Mouse (Mus musculus) megakaryocyte, adult 5-6 weeks (primary cell): ENCODE results near the gene Syt9. TPM values are rescaled to one million over a fixed set of nuclear protein-coding genes. Genes with fewer than 3 reads are reported as not detected.
A peak's percentile ranks its signal among the peaks of the same experiment; 100 is the strongest.

Experiments used
- ATAC-seq: 2 replicates; pipeline ENCODE4 v1.8.0; 2016; ENCODE audit warnings: mild to moderate bottlenecking, inconsistent platforms; ENCODE audit not compliant: poor library complexity, severe bottlenecking
- total RNA-seq, 2 experiments: library from RNA; stranded (forward) in 1 of 2; stranded (reverse) in 1 of 2; fragments of 153-499, 151-499 nt in 1 of 2; fragments of 221-1000, 200-1000 nt in 1 of 2; gene quantifications; 2 replicates each; pipeline versions ENCODE4 v1.2.3 to v1.2.4; 2015 to 2017

Gene Syt9
- total RNA-seq, 2 experiments from 2014 or later: not detected

DNA sequence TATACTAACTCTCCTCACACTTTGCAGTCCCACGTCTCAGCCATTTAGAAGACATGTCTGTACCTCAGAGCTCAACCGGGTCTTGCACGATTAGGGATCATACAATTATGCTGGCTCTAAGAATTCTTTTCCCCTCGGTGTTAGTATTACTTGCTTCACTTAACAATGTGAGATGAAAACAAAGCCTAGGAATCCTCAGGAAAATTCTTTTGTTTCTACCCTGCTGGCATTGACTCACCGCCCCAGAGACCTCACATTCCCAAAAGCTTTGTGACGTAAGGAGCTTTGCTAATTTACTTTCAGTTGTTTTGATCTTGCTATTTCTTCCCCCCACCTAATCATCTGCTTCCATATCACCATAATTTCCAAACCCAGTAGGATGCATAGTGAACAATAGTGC is 166.0 kb downstream of the Syt9 start:
- ATAC-seq: no peak

DNA sequence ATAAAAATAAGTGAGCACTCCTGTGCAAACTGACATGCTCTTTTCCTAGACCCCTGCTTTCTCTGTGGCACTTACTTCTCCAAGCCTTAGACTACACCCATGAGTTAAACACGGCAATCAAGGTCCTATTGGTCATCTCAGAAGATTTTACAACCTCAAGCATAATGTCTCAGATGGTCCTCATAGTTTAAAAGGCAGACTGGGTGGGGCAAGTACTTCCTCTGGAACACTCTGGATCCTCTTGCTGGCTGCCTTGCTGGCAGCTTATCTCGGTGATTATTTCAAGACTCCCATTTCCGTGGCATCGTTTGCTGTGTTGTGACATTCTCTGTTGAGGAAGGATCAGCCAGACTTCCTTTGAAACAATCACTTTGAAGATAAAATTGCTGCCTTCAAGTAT is 169.5 kb downstream of the Syt9 start:
- no peak for ATAC-seq

DNA sequence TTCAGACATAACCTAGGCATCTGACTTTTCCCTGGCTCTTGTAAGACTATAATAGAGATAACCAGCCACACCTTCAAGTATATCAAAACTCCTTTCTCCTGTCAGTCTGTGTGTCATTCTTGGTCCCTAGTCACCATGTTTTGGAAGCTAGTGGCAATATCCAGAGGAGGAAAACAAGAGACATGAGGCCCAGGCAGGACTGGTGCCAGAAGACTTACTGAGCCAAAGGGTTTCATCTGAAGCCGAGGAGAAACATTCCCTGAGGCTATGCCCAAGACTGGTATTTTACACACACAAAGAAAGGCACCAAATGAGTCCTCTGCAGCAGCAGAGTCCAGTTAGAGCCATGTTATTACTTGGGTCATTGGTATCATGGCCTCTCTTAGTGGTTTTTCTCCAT is 174.5 kb downstream of the Syt9 start:
- ATAC-seq: no peak

DNA sequence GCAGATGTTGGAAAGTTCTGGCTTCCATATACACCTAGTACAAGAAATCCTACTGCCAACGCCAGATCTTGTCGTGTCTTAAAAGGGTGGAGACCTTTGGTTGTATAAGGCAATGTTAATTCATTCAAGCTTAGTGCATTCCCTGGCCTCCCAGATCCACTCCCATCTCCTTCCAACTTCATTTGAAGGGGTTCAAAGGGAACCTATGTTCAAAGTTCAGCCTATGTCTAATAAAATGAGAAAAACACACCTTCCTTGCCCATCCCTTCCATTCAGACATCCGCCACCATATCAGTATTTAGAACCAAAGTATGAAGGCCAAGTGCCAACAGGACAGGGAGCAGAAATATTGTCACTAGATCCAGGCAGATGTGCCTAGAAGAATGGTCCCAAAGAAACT is 177.3 kb downstream of the Syt9 start:
- no peak for ATAC-seq

DNA sequence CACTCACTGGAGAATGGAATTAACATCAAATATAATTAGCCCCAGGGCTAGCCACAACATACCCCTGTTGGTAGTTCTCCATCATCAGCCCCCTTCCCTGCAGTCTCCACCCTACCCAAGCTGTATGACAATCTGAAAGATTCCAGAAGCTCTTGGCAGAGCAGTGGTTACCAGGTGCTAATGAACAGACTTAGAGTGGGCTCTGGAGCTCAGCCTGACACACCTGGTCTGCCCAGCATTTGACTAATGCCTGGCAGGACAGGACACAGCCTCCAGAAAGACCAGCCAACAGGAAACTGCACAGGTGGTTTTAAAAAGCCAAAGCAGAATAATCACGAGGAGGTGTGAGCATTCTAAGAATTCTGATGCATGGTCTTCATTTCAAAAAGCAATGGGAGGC is 182.9 kb downstream of the Syt9 start:
- no peak for ATAC-seq

- no peak for ATAC-seq
Measured at GRCm38 (mm10) chr7:107555906-107556305, 185.4 kb downstream of the Syt9 start.

DNA sequence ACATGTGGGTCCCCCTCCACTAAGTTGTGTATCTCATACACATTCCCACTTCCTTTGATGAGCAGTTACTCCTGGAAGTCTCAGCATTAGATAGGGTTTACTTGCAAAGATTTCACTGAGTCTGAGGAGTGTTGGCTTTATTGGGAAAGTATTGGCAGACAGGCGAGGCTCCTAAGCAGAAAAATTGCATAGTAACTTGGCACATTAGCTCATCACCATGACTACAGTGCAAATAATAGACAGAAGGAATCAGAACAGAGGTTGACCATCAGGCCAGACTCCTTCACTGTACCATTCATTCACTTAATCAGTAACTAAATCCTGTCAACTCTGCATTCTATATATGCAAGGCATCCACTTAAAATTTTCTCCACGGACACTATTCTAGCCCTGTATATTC is 190.1 kb downstream of the Syt9 start:
- no peak for ATAC-seq

- ATAC-seq: no peak
Measured at GRCm38 (mm10) chr7:107561584-107561983, 191.1 kb downstream of the Syt9 start.

GRCm38 (mm10) chr7:107563727-107564126 is 193.2 kb downstream of the Syt9 start:
- no peak for ATAC-seq

DNA sequence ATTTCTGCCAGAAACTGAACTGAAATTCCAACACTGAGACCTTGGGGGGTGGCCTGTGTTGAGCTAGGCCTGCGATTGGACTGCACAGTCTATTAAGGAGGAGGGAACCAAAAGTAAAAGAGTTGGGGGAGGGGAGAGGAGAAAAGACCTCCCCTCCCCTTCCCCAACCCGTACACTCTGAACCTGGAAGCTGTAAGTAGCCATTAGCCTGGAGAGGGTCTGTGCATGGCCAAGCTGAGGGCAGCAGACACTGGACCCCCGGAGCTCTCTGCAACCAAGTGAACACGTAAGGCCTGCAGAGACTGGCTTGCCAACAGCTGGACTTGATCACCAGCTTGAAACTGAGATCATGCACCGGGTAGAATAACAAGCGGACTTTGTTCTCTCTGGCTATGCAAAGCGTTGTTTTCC is 196.7 kb downstream of the Syt9 start, which contains the start of gene Olfml1:
Olfml1 (plus strand) TSS at position 186 of the 411 bp plus-strand sequence.
- ATAC-seq: no peak

DNA sequence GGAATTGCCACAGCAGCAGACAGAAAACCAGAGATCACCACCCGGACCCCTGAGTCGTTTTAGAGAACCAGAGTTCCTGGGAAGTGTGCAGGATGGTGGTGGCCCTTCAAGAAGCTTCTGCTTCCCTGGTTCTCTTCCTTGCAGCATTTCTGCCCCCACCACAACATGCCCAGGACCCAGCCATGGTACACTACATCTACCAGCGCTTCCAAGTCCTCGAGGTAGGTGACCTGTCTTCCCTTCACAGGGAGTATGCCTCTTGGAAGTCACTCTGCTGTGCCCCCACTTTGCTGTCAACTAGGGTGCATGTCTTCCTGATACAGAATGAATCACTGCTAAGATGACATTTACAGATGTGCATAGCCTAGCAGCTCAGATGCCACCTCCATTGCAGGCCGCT is 197.1 kb downstream of the Syt9 start:
- no peak for ATAC-seq

DNA sequence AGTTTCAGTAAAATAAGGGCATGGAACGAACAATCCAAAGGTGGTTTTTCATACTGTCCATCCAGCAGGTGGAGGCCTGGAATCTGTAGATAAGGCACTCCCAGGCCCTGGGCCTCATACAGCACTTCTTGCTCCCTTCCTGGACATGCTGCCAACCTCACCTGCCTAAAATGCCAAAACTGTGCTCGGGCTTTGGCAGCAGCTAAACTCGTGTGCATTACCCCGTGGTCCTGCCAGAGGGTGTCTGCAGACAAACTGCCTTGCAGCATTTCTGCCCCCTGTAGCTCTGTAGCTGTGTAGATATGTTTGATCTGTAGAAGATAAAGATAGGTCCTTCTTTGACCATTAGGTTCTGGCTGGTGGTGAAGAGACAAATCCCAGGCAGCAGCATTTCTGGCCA is 198.4 kb downstream of the Syt9 start:
- ATAC-seq: no peak

DNA sequence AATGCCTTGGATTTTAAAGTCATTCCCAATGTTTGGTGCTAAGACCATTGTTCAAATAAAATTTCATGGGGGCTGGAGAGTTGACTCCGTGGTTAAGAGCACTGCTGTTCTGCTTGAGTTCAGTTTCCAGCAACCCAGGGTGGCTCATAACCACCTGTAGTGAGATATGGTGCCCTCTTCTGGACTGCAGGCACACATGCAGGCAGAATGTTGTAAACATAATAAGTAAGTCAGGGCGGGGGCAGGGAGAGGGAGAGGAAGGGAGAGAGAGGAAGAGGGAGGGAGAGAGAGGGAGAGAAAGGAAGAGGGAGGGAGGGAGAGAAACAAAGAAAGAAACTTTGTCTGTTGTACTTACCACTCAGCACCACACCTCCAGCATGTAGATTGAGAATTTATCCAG is 203.3 kb downstream of the Syt9 start:
- ATAC-seq: peak; percentile 71

- no peak for ATAC-seq
Measured at GRCm38 (mm10) chr7:107574276-107574675, 203.7 kb downstream of the Syt9 start.

DNA sequence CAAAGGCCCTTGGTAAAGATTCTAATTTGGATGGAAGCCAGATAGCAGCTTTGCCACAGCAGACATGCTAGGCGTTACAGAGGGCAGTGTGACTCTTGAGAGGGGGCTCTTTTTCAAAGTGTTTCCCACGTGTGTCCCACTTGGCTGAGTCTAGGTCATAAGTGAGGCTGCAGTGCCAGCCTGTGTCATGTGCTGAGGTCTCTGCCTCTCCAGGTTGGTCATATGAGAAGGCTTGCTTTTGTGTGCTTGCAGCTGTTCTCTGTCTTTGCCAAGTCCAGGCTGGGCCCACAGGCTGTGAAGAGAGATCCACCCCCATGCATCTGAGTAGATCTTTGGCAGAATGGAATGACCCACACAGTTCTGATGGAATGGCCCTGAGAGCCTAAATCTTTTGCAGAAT is 222.1 kb downstream of the Syt9 start:
- no peak for ATAC-seq

DNA sequence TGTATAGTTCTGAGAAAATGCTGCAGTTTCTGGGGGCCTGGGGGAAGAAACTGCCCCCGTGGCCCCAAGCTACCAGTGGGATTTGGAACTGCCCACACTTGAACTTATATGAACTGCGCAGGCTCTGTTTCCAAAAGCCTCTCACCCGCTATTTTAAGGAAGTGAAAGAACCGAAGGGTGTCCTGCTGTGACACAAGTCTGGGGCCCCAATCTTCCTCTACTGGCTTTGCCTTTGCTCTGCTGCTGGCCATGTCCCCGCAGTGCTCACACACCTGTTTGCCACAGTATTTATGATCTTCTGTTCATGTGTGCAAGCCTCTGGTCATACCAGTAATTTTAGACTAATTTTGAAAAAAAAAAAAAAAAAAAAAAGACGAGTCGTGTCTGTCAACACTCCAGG is 223.4 kb downstream of the Syt9 start:
- peak; percentile 62 for ATAC-seq

DNA sequence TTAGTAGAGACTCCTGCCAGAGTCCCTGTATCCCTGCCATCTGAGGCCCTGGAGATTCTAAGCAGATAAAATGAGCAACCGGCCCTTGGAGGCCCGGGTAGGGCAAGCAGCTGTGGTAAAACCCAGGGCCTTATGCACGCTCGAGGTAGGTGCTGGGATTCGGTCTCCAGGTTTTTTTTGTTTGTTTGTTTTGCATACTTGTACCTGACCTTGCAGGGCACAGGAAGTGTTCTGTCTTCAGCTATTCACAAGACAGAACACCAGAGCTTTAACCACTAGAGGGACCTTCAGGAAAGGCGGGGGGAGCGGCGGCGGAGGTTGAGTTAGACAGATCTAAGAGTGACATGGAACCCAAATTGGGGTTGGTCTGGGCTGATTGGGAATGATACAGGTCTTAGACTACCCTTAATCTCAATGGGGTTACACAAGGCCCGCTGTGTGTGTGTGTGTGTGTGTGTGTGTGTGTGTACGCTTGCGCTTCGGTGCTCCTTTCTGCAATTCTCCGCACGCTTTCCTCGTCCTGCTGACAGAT is 223.9 kb downstream of the Syt9 start:
- ATAC-seq: peak; percentile 66

- peak; percentile 83 for ATAC-seq
Measured at GRCm38 (mm10) chr7:107594857-107595402, 224.4 kb downstream of the Syt9 start, which contains the start of gene Ppfibp2. Gene Ppfibp2 (plus strand): TSS chr7:107595207.

GRCm38 (mm10) chr7:107595426-107595825 is 224.9 kb downstream of the Syt9 start:
- ATAC-seq: no peak

GRCm38 (mm10) chr7:107596753-107597152 is 226.2 kb downstream of the Syt9 start:
- no peak for ATAC-seq

GRCm38 (mm10) chr7:107597956-107598355 is 227.4 kb downstream of the Syt9 start:
- ATAC-seq: no peak
